Mouse (Mus musculus) bone marrow macrophage, adult 2 months (primary cell): ENCODE measurements around the gene Snta1. TPM values are rescaled to one million over a fixed set of nuclear protein-coding genes. Genes with fewer than 3 reads are reported as not detected.
"Not testable (repeated sequence)": the region's sequence is repeated elsewhere in the genome, so short reads cannot be mapped to it uniquely, and the experiment has no call there.

ENCODE experiments used
- H3K27ac ChIP-seq: 2 replicates; pipeline ENCODE4 v1.5.1; 2012; ENCODE audit warnings: low read depth, low read length; ENCODE audit not compliant: insufficient read depth
- H3K4me1 ChIP-seq: 2 replicates; pipeline ENCODE4 v1.6.1; 2012; ENCODE audit warnings: low read length; ENCODE audit not compliant: control insufficient read depth, insufficient read depth
- H3K4me3 ChIP-seq: 2 replicates; pipeline ENCODE4 v1.5.1; 2012; ENCODE audit warnings: mild to moderate bottlenecking, low read length, moderate library complexity; ENCODE audit not compliant: insufficient read depth
- CTCF ChIP-seq: IDR thresholded peaks from 2 replicates; pipeline ENCODE4 v1.5.1; 2012; ENCODE audit warnings: low read depth, mild to moderate bottlenecking, low read length, moderate library complexity
- POLR2A ChIP-seq: IDR thresholded peaks from 2 replicates; pipeline ENCODE4 v1.6.1; 2012; ENCODE audit warnings: mild to moderate bottlenecking, low read depth, low read length, borderline replicate concordance
- polyA plus RNA-seq: library from polyadenylated mRNA; stranded (reverse); fragments of >200 nt; gene quantifications from 2 replicates; pipeline ENCODE4 v1.2.4, GENCODE M21; 2012; ENCODE audit not compliant: missing spikeins, insufficient read depth, insufficient read length

Gene Snta1
- polyA plus RNA-seq, 1 experiment, result 20.4 TPM

- TF ChIP-seq POLR2A, result no peak
- no peak for TF ChIP-seq CTCF
- Histone ChIP-seq H3K27ac (peak within 1 kb of the TSS; percentile 68), H3K4me3 (peak within 1 kb of the TSS; percentile 98), H3K4me1 (peaks cover 27% of the 10 kb centered on the region)
Measured at GRCm38 (mm10) chr2:154372842-154373500, 34.9 kb downstream of the Snta1 start, which contains the start of gene Cdk5rap1. Cdk5rap1 (minus strand) TSS chr2:154373010.

GRCm38 (mm10) chr2:154372151-154372829 lies 35.6 kb downstream of the Snta1 start:
- Histone ChIP-seq H3K4me3 (peak overlapping the region; percentile 98), H3K4me1 (peaks cover 27% of the 10 kb centered on the region), H3K27ac (peak overlapping the region; percentile 68)
- TF ChIP-seq CTCF, result no peak
- TF ChIP-seq POLR2A, result no peak

- no peak overlapping the region for H3K27ac ChIP-seq
- TF ChIP-seq POLR2A, result no peak
- TF ChIP-seq CTCF, result no peak
- no peak overlapping the region for H3K4me3 ChIP-seq
- H3K4me1 ChIP-seq, result peaks cover 2% of the 10 kb centered on the region; the same call in 1 of the 2 replicates
Measured at GRCm38 (mm10) chr2:154367510-154367909, 40.4 kb downstream of the Snta1 start.

GRCm38 (mm10) chr2:154354000-154354425 lies 53.9 kb downstream of the Snta1 start:
- Histone ChIP-seq H3K4me3 (peak overlapping the region; percentile 97), H3K27ac (peak overlapping the region; percentile 94)
- H3K4me1 ChIP-seq, result not testable (repeated sequence)

- no peak overlapping the region for H3K27ac ChIP-seq
- H3K4me1 ChIP-seq, result peaks cover 3% of the 10 kb centered on the region
- TF ChIP-seq POLR2A (no peak), CTCF (no peak)
- no peak overlapping the region for H3K4me3 ChIP-seq
Measured at GRCm38 (mm10) chr2:154348152-154348551, 59.7 kb downstream of the Snta1 start.

GRCm38 (mm10) chr2:154339356-154339755 lies 68.5 kb downstream of the Snta1 start:
- no peak overlapping the region for H3K4me3 ChIP-seq
- H3K27ac ChIP-seq, result no peak overlapping the region
- no peak for TF ChIP-seq POLR2A
- TF ChIP-seq CTCF, result no peak
- H3K4me1 ChIP-seq, result no peaks in the 10 kb centered on the region

- TF ChIP-seq CTCF, result no peak
- TF ChIP-seq POLR2A, result no peak
- no peak overlapping the region for H3K4me3 ChIP-seq
- H3K4me1 ChIP-seq, result no peaks in the 10 kb centered on the region
Measured at GRCm38 (mm10) chr2:154338161-154338560, 69.7 kb downstream of the Snta1 start.

GRCm38 (mm10) chr2:154335572-154335971 lies 72.3 kb downstream of the Snta1 start:
- Histone ChIP-seq H3K4me1 (no peaks in the 10 kb centered on the region), H3K27ac (no peak overlapping the region), H3K4me3 (no peak overlapping the region)
- TF ChIP-seq POLR2A (no peak), CTCF (no peak)

More at GRCm38 (mm10) chr2:154338161-154338560, 69.7 kb downstream of the Snta1 start:
- H3K27ac ChIP-seq, result no peak overlapping the region

GRCm38 (mm10) chr2:154326852-154327251 lies 81.0 kb downstream of the Snta1 start:
- no peak overlapping the region for H3K27ac ChIP-seq
- TF ChIP-seq CTCF (no peak), POLR2A (no peak)
- H3K4me3 ChIP-seq, result no peak overlapping the region
- H3K4me1 ChIP-seq, result no peaks in the 10 kb centered on the region

Other genes starting within 250 kb of the Snta1 start
- gene Bpifa5, start 245.5 kb downstream of the Snta1 start, polyA plus RNA-seq, result not detected in 2 replicates
- not detected in 2 replicates for gene Bpifb1, start 217.3 kb downstream of the Snta1 start, polyA plus RNA-seq
- not detected in 2 replicates for gene Bpifb5, start 184.4 kb downstream of the Snta1 start, polyA plus RNA-seq
- not detected in 2 replicates for gene Bpifb9a, start 150.2 kb downstream of the Snta1 start, polyA plus RNA-seq
- gene Bpifb9b, start 100.9 kb downstream of the Snta1 start, polyA plus RNA-seq, result not detected in 2 replicates
- 9.0 and 11.2 TPM in 2 replicates for gene Cdk5rap1, start 35.1 kb downstream of the Snta1 start, polyA plus RNA-seq
- gene Cbfa2t2, start 28.4 kb upstream of the Snta1 start, polyA plus RNA-seq, result 16.5 TPM in 2 replicates
- gene 1700003F12Rik, start 139.0 kb upstream of the Snta1 start, polyA plus RNA-seq, result 1.1 TPM in 1 of 2 replicates, not detected in the other
- gene Actl10, start 143.7 kb upstream of the Snta1 start, polyA plus RNA-seq, result not detected in 2 replicates
- gene Necab3, start 150.8 kb upstream of the Snta1 start, polyA plus RNA-seq, result 0.95 TPM in 1 of 2 replicates, not detected in the other
- gene E2f1, start 161.8 kb upstream of the Snta1 start, polyA plus RNA-seq, result 25.5 and 29.2 TPM in 2 replicates
- gene Pxmp4, start 195.6 kb upstream of the Snta1 start, polyA plus RNA-seq, result 22.6 and 22.8 TPM in 2 replicates
- 1.4 and 2.4 TPM in 2 replicates for gene Zfp341, start 205.2 kb upstream of the Snta1 start, polyA plus RNA-seq
- not detected in 2 replicates for gene 4930519P11Rik, start 205.3 kb upstream of the Snta1 start, polyA plus RNA-seq
- 217 and 221 TPM in 2 replicates for gene Chmp4b, start 243.6 kb upstream of the Snta1 start, polyA plus RNA-seq